Mouse (Mus musculus): ENCODE data around the gene Xbp1.
"Not testable (repeated sequence)": the region's sequence is repeated elsewhere in the genome, so short reads cannot be mapped to it uniquely, and the experiment has no call there.

The Xbp1 gene

GRCm38 (mm10) chr11:5502351-5503051 is 18.0 kb upstream of the Xbp1 start:
- DNase-seq (ENCODE audit: low spot score in 2 of 2): peak in 1 of 2 experiments; percentile 27

GRCm38 (mm10) chr11:5505856-5506575 is 14.4 kb upstream of the Xbp1 start:
- peak; percentile 24 to 48 for DNase-seq (ENCODE audit: low spot score in 2 of 2)

DNA sequence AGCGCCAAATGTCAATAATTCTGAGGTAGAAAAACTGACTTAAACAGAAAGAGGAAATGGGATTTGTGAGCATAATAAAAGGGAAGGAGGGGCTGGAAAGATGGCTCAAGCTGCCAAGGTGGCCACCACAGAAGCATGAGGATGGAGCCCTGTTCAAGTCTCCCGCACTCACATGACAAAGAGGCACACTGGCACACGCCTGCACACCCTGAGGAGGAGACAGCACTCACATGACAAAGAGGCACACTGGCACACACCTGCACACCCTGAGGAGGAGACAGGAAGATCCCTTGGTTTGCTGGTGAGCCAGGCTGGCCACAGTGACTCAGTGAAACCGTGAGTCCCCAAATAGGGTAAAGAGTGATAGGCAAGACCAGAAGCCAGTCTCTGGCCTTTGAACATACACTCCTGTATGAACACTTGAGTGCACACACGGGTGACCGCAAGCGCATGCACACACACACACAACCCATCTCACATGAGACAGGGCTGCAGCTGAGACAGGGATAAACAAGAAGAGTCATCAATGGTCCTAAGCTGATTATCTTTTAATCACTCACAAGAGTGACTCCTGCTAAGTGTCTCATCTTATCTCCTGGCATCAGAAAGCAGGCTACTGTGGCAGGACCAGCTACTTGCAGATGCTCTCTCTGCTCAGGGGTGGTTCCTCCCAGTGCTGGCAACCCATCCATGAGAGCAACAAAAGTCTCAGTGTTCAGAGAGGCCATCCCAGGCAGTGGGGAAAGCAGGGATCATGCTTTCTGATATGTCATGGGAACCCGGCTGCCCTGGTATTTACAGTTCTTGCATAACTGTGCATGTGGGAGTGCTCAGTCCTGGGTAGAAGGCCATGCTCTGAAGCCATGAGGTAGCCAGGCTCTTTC is 11.0 kb upstream of the Xbp1 start:
- no peak for DNase-seq (ENCODE audit: low spot score in 2 of 2)

DNA sequence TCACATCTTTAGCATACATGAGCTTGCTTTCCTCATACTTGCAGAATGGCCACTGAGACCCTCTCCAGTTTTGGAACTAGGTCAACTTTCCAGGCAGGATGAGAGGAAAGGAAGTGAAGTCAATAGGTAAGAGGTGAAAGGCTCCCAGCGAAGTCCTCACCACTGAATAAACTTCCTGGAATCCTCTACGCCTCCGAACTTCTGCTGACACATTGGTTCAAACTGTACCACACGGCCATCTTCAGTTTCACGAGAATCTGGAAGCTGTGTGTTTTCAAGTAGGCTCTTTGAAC is 10.4 kb upstream of the Xbp1 start:
- DNase-seq (ENCODE audit: low spot score in 2 of 2): no peak

DNA sequence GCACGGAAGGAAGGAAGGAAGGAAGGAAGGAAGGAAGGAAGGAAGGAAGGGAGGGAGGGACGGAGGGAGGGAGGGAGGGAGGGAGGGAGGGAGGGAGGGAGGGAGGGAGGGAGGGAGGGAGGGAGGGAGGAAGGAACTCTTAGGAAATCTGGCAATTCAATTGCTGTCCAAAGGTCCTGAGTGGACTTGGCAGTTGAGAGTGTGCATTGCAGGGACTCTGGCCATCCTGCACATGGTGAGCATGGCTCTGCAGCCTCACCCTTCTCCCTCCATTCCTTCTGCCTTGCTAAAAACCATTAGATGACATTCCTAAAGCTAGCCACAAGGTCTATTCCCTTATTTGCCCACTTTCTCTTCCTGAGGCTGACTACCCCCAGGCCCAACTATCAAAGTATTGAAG is 9.8 kb upstream of the Xbp1 start:
- DNase-seq (ENCODE audit: low spot score in 2 of 2): not testable (repeated sequence)

GRCm38 (mm10) chr11:5512099-5512725 is 8.2 kb upstream of the Xbp1 start:
- peak; percentile 50 to 64 for DNase-seq (ENCODE audit: low spot score in 2 of 2)

DNA sequence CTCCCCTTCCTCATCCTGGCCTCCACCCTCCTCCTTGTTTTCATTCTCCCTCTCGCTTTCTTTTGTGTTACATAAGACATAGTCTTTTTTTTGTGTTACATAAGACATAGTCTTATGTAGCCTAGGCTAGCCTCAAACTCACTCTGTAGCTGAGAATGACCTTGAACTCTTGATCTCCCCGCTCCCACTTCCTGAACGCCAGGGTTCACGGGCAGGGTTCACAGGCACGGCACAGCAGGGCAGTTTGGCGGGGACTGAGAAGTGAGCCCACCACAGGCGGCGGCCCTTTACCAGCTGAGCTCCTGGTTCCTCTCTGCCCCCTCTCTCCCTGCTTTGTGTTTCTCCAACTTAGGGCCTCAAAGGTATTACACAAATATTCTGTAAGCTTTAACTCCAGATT is 7.5 kb upstream of the Xbp1 start:
- no peak for DNase-seq (ENCODE audit: low spot score in 2 of 2)

- DNase-seq (ENCODE audit: low spot score in 2 of 2): no peak
Measured at GRCm38 (mm10) chr11:5514091-5514490, 6.4 kb upstream of the Xbp1 start.

DNA sequence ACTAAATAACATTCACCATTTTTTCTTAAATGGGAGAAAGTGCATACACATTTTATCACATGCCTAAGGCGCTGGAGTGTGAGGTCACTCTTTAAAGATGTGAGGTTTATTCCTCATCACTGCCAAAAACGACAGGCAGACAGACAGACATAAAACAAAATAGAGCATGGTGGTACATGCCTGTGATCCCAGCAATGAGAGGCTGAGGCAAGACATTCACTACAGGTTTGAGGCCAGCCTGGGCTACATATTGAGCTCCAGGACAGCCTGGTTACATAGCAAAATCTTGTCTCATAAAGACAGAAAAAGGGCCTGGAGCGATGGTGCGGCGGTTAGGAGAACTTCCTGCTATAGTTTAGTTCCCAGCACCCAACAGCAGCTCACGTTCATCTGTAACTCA is 5.3 kb upstream of the Xbp1 start:
- DNase-seq (ENCODE audit: low spot score in 2 of 2): no peak

DNA sequence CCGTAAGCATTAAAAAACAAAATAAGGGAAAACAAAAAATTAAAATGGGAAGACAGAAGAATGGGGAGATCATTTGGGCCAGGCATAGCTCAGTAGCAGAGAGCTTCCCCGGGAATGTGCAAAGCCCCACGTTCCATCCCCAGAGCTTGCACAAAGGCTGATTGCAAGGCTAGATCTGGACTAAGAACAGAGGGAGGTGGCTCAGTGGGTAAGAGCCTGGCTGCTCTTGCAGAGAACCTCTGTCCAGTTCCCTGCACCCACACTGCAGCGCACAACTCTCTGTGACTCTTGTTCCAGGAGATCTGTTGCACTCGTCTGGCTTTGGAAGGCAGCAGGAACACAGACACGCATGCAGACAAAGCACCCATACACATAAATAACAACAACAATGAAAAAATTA is 4.8 kb upstream of the Xbp1 start:
- DNase-seq (ENCODE audit: low spot score in 2 of 2): no peak

GRCm38 (mm10) chr11:5516151-5516550 is 4.3 kb upstream of the Xbp1 start:
- no peak for DNase-seq (ENCODE audit: low spot score in 2 of 2)

- no peak for DNase-seq (ENCODE audit: low spot score in 2 of 2)
Measured at GRCm38 (mm10) chr11:5516617-5517016, 3.8 kb upstream of the Xbp1 start.

DNA sequence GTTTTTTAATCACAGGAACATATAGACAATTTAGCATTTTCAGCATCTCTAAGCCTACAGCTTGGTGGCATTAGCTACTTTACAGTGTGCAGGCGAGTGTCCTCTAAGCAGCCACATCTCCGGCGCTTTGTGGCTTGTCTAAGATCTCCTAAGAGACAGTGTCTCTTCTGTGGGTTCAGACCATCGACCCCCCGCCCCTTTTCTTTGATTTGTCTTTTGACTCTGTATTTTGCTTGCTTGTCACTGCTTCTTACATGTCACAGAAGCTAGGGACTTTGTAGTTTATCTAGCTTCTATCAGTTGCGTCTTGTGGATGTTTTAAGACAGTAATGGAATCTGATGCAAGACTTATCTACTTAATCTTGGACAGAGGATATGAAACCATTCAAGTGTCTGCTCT is 3.1 kb upstream of the Xbp1 start:
- no peak for DNase-seq (ENCODE audit: low spot score in 2 of 2)

DNA sequence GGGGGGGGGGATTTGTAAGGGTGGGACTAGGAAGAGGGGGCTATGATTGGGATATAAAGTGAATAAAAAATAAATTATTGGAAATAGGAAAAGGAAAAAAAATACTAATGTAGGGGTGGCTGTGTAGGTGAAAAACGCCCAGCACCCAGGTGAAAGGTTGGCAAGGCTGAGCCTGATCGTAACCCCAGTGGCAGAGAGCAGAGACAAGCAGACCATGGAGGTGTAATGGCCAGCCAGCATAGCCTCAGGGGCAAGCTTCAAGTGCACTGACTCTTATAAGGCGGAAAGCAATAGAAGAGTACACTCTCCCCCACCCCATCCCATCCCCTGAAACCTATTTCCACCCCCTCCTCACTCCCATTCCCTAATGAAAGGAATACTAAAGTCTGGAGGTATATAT is 778 bp upstream of the Xbp1 start:
- no peak for DNase-seq (ENCODE audit: low spot score in 2 of 2)

DNA sequence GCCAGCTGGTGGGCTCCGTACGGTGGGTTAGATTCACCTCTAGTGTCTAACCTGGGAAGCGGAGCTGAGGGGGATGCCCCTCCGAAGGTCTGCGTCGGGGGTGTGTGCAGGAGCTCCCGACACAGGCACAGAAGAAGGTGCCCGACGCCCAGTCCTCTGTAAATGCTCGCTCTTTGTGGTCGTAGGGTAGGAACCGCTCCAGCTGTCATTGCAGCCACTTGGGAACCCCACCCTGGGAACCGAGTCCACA is 732 bp downstream of the Xbp1 start:
- peak; percentile 28 to 35 for DNase-seq (ENCODE audit: low spot score in 2 of 2)

GRCm38 (mm10) chr11:5521516-5522291 is 1.2 kb downstream of the Xbp1 start:
- DNase-seq (ENCODE audit: low spot score in 2 of 2): peak; percentile 68 to 74

- DNase-seq (ENCODE audit: low spot score in 2 of 2): no peak
Measured at GRCm38 (mm10) chr11:5522798-5523415, 2.4 kb downstream of the Xbp1 start.

- no peak for DNase-seq (ENCODE audit: low spot score in 2 of 2)
Measured at GRCm38 (mm10) chr11:5525418-5525817, 5.0 kb downstream of the Xbp1 start.

DNA sequence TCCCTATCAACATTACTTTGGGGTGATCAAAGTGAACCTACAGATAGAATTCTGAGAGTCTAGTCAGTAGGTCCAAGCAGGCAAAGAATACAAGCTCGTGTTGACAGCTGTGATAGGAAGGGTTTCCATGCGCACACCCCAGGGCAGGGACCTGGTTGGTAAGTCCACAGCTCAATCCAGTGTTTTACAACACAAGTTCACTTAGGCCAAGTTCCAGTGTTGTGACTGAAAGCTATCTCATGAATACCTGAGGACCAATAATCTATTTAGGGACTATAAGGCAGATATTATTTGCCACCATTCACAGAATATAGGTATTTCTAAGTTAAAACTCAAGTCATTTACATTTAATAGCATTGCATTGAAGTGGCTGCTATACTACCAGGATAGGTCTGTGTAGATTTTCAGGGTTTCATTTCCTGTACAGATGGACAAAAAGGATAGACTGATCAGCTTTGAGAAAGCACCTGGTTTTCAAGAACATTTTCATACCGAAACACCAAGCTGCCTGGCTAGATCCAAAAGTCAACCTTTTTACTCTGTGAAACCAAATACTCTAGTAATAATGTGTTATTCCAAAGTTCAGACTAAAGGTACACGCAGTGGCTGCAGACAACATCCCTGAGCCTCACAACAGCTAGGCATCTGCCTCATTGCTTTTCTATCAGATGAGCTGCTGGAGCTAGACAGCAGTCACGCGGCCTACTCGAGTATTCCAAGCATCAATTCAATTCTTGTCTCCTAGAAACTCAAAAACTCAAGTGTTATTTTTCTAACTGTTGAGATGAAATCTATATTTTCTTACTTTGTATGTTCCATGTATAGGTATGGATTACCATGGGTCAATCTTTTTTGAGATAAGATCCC is 6.3 kb downstream of the Xbp1 start:
- no peak for DNase-seq (ENCODE audit: low spot score in 2 of 2)

GRCm38 (mm10) chr11:5527865-5528523 is 7.5 kb downstream of the Xbp1 start:
- DNase-seq (ENCODE audit: low spot score in 2 of 2): no peak

All from spleen, postnatal 36 days (tissue).